Mouse (Mus musculus) heart, postnatal 0 days (tissue): Measurements from ENCODE around the gene Olfr1193. TPM values are rescaled to one million over a fixed set of nuclear protein-coding genes. Genes with fewer than 3 reads are reported as not detected.
"Not testable (repeated sequence)": the region's sequence is repeated elsewhere in the genome, so short reads cannot be mapped to it uniquely, and the experiment has no call there.

Source experiments
- ATAC-seq: fragments of 200-750 bp; cut with Nextera tagmentation; 2 replicates; pipeline ENCODE4 v1.8.0; 2017; ENCODE audit warnings: low read depth, moderate number of reproducible peaks, moderate library complexity; ENCODE audit not compliant: insufficient read depth
- DNase-seq: peaks from one replicate; pipeline ENCODE4 v3.0.0-alpha.2; 2016; ENCODE audit warnings: low spot score
- H3K27ac ChIP-seq: fragments of 300-500 bp; sonication (generic); 2 replicates; pipeline ENCODE4 v1.5.1; 2014; ENCODE audit warnings: low read depth, mild to moderate bottlenecking
- H3K27me3 ChIP-seq: fragments of 300-500 bp; sonication (generic); 2 replicates; pipeline ENCODE4 v1.6.1; 2014; ENCODE audit warnings: low read length, mixed read lengths; ENCODE audit not compliant: control insufficient read depth, insufficient read depth
- H3K36me3 ChIP-seq: fragments of 300-500 bp; sonication (generic); replicated peaks from 2 replicates; pipeline ENCODE4 v1.6.1; 2014; ENCODE audit warnings: low read length, mixed read lengths; ENCODE audit not compliant: control insufficient read depth, insufficient read depth
- H3K4me1 ChIP-seq: fragments of 300-500 bp; sonication (generic); 2 replicates; pipeline ENCODE4 v1.6.1; 2014; ENCODE audit warnings: antibody characterized with exemption; ENCODE audit not compliant: control insufficient read depth, insufficient read depth
- H3K4me2 ChIP-seq: fragments of 300-500 bp; sonication (generic); 2 replicates; pipeline ENCODE4 v1.6.1; 2014; ENCODE audit warnings: low read depth, mild to moderate bottlenecking, low read length, moderate library complexity
- H3K4me3 ChIP-seq: fragments of 300-500 bp; sonication (generic); 2 replicates; pipeline ENCODE4 v1.5.1; 2014; ENCODE audit warnings: low read depth, low read length
- H3K9ac ChIP-seq: fragments of 300-500 bp; sonication (generic); replicated peaks from 2 replicates; pipeline ENCODE4 v1.6.1; 2014; ENCODE audit warnings: low read depth, low read length, mixed read lengths
- H3K9me3 ChIP-seq: fragments of 300-500 bp; sonication (generic); replicated peaks from 2 replicates; pipeline ENCODE4 v1.6.1; 2016; ENCODE audit warnings: low read length; ENCODE audit not compliant: control insufficient read depth
- CTCF ChIP-seq: IDR thresholded peaks from 2 replicates; pipeline ENCODE4 v1.5.1; 2016; ENCODE audit warnings: antibody characterized with exemption, control low read depth, low read depth
- EP300 ChIP-seq: IDR thresholded peaks from 2 replicates; pipeline ENCODE4 v1.6.1; 2016; ENCODE audit warnings: antibody characterized with exemption, low read depth
- WGBS: fragments of 180-500 bp; shearing (Covaris S2); extraction: QIAGEN DNeasy Blood & Tissue Kit; methylation state at CpG from one replicate; pipeline ENCODE4 v1.1.7; 2014; 5-methylcytosine and 5-hydroxymethylcytosine counted together
- polyA plus RNA-seq: library from polyadenylated mRNA; unstranded; fragments of >200 nt; fragmentation: Nextera tagmentation; extraction: Ambion mirVana; gene quantifications from 2 replicates; pipeline ENCODE4 v1.2.1, GENCODE M21; 2015
- total RNA-seq: library from RNA; depleted of rRNA; stranded (reverse); fragments of >200 nt; gene quantifications from 2 replicates; pipeline ENCODE4 v1.2.3, GENCODE M21; 2014; ENCODE audit warnings: low replicate concordance; rRNA removed

Gene Olfr1193
- not detected in 2 replicates for total RNA-seq
- polyA plus RNA-seq, result not detected in 2 replicates

- H3K9ac ChIP-seq, H3K4me3 ChIP-seq, H3K9me3 ChIP-seq, DNase-seq, H3K4me1 ChIP-seq, H3K4me2 ChIP-seq, H3K27me3 ChIP-seq, H3K27ac ChIP-seq, ATAC-seq, H3K36me3 ChIP-seq: not testable (repeated sequence)
Measured at GRCm38 (mm10) chr2:88675328-88675727, at the start of gene Olfr1193. TSS of gene Olfr1193 (plus strand) at chr2:88675628.

GRCm38 (mm10) chr2:88640242-88640641, 35.2 kb upstream of the Olfr1193 start, which contains the start of gene Olfr1191-ps1:
TSS of gene Olfr1191-ps1 (plus strand) at chr2:88640542.
- DNase-seq, H3K4me2 ChIP-seq, H3K9ac ChIP-seq, H3K4me3 ChIP-seq, H3K36me3 ChIP-seq, ATAC-seq, H3K27ac ChIP-seq, H3K27me3 ChIP-seq, H3K9me3 ChIP-seq, H3K4me1 ChIP-seq: not testable (repeated sequence)
- WGBS, result 56% methylated on average over 1 of the region's 1 CpGs

- no peak within 1 kb of the TSS for H3K9ac ChIP-seq
- H3K27ac ChIP-seq, result no peak within 1 kb of the TSS
- ATAC-seq (no peak), DNase-seq (no peak)
- no peaks in the 10 kb centered on the region for H3K36me3 ChIP-seq
- 34% methylated on average over 1 of the region's 1 CpGs for WGBS
- H3K27me3 ChIP-seq, result no peaks in the 10 kb centered on the region
- TF ChIP-seq CTCF (no peak), EP300 (no peak)
- H3K4me3 ChIP-seq, result no peak within 1 kb of the TSS
- no peaks in the 10 kb centered on the region for H3K4me1 ChIP-seq
- no peaks in the 10 kb centered on the region for H3K9me3 ChIP-seq
- H3K4me2 ChIP-seq, result no peak within 1 kb of the TSS
Measured at GRCm38 (mm10) chr2:88648209-88648608, 27.2 kb upstream of the Olfr1193 start, which contains the start of gene Olfr1192-ps1. TSS of gene Olfr1192-ps1 (plus strand) at chr2:88648509.

- Histone ChIP-seq H3K4me3 (no peak within 1 kb of the TSS), H3K36me3 (no peaks in the 10 kb centered on the region), H3K9me3 (no peaks in the 10 kb centered on the region), H3K27me3 (no peaks in the 10 kb centered on the region), H3K27ac (no peak within 1 kb of the TSS), H3K4me1 (no peaks in the 10 kb centered on the region), H3K9ac (no peak within 1 kb of the TSS), H3K4me2 (no peak within 1 kb of the TSS)
- DNase-seq, result no peak
- TF ChIP-seq EP300, result no peak
- TF ChIP-seq CTCF, result no peak
- ATAC-seq, result no peak
Measured at GRCm38 (mm10) chr2:88689087-88689486, 13.7 kb downstream of the Olfr1193 start, which contains the start of gene Olfr1195. TSS of gene Olfr1195 (minus strand) at chr2:88689187.

GRCm38 (mm10) chr2:88704497-88704896, 29.1 kb downstream of the Olfr1193 start, which contains the start of gene Olfr1196:
TSS of gene Olfr1196 (minus strand) at chr2:88704597.
- Histone ChIP-seq H3K27ac (no peak within 1 kb of the TSS), H3K9ac (no peak within 1 kb of the TSS), H3K4me3 (no peak within 1 kb of the TSS), H3K36me3 (no peaks in the 10 kb centered on the region), H3K27me3 (no peaks in the 10 kb centered on the region), H3K9me3 (no peaks in the 10 kb centered on the region), H3K4me2 (no peak within 1 kb of the TSS), H3K4me1 (no peaks in the 10 kb centered on the region)
- DNase-seq (no peak), ATAC-seq (no peak)
- no peak for TF ChIP-seq CTCF
- TF ChIP-seq EP300, result no peak
- 69% methylated on average over 2 of the region's 2 CpGs for WGBS

Other genes with a start within 250 kb of the Olfr1193 start
- not detected in 2 replicates for gene Olfr1181, start 249.5 kb upstream of the Olfr1193 start, total RNA-seq
- not detected in 2 replicates for gene Olfr1181, start 249.5 kb upstream of the Olfr1193 start, polyA plus RNA-seq
- not detected in 2 replicates for gene Gm13757, start 226.5 kb upstream of the Olfr1193 start, total RNA-seq
- not detected in 2 replicates for gene Gm13757, start 226.5 kb upstream of the Olfr1193 start, polyA plus RNA-seq
- gene Olfr1183, start 220.8 kb upstream of the Olfr1193 start, total RNA-seq, result not detected in 2 replicates
- gene Olfr1183, start 220.8 kb upstream of the Olfr1193 start, polyA plus RNA-seq, result not detected in 2 replicates
- not detected in 2 replicates for gene Olfr1184, start 192.0 kb upstream of the Olfr1193 start, total RNA-seq
- not detected in 2 replicates for gene Olfr1184, start 192.0 kb upstream of the Olfr1193 start, polyA plus RNA-seq
- not detected in 2 replicates for gene Olfr1185-ps1, start 182.3 kb upstream of the Olfr1193 start, total RNA-seq
- gene Olfr1185-ps1, start 182.3 kb upstream of the Olfr1193 start, polyA plus RNA-seq, result not detected in 2 replicates
- gene Olfr1186, start 157.1 kb upstream of the Olfr1193 start, total RNA-seq, result not detected in 2 replicates
- not detected in 2 replicates for gene Olfr1186, start 157.1 kb upstream of the Olfr1193 start, polyA plus RNA-seq
- not detected in 2 replicates for gene Olfr1188, start 118.7 kb upstream of the Olfr1193 start, total RNA-seq
- not detected in 2 replicates for gene Olfr1188, start 118.7 kb upstream of the Olfr1193 start, polyA plus RNA-seq
- gene Olfr1189, start 89.2 kb upstream of the Olfr1193 start, total RNA-seq, result not detected in 2 replicates
- not detected in 2 replicates for gene Olfr1189, start 89.2 kb upstream of the Olfr1193 start, polyA plus RNA-seq
- gene Olfr1191-ps1, start 35.1 kb upstream of the Olfr1193 start, total RNA-seq, result not detected in 2 replicates
- gene Olfr1191-ps1, start 35.1 kb upstream of the Olfr1193 start, polyA plus RNA-seq, result not detected in 2 replicates
- gene Olfr1192-ps1, start 27.1 kb upstream of the Olfr1193 start, total RNA-seq, result not detected in 2 replicates
- not detected in 2 replicates for gene Olfr1192-ps1, start 27.1 kb upstream of the Olfr1193 start, polyA plus RNA-seq
- not detected in 2 replicates for gene Olfr1195, start 13.6 kb downstream of the Olfr1193 start, total RNA-seq
- gene Olfr1195, start 13.6 kb downstream of the Olfr1193 start, polyA plus RNA-seq, result not detected in 2 replicates
- not detected in 2 replicates for gene Olfr1196, start 29.0 kb downstream of the Olfr1193 start, total RNA-seq
- not detected in 2 replicates for gene Olfr1196, start 29.0 kb downstream of the Olfr1193 start, polyA plus RNA-seq
- gene Olfr1197, start 56.7 kb downstream of the Olfr1193 start, total RNA-seq, result not detected in 2 replicates
- gene Olfr1197, start 56.7 kb downstream of the Olfr1193 start, polyA plus RNA-seq, result not detected in 2 replicates
- gene Olfr1198, start 75.7 kb downstream of the Olfr1193 start, total RNA-seq, result not detected in 2 replicates
- gene Olfr1198, start 75.7 kb downstream of the Olfr1193 start, polyA plus RNA-seq, result not detected in 2 replicates
- not detected in 2 replicates for gene Olfr1199, start 84.8 kb downstream of the Olfr1193 start, total RNA-seq
- gene Olfr1199, start 84.8 kb downstream of the Olfr1193 start, polyA plus RNA-seq, result not detected in 2 replicates
- gene Olfr1200, start 94.9 kb downstream of the Olfr1193 start, total RNA-seq, result not detected in 2 replicates
- gene Olfr1200, start 94.9 kb downstream of the Olfr1193 start, polyA plus RNA-seq, result not detected in 2 replicates
- gene Olfr1201, start 117.4 kb downstream of the Olfr1193 start, total RNA-seq, result not detected in 2 replicates
- gene Olfr1201, start 117.4 kb downstream of the Olfr1193 start, polyA plus RNA-seq, result not detected in 2 replicates
- gene Olfr1202, start 138.9 kb downstream of the Olfr1193 start, total RNA-seq, result not detected in 2 replicates
- gene Olfr1202, start 138.9 kb downstream of the Olfr1193 start, polyA plus RNA-seq, result not detected in 2 replicates
- gene Olfr1205, start 154.1 kb downstream of the Olfr1193 start, total RNA-seq, result not detected in 2 replicates
- gene Olfr1205, start 154.1 kb downstream of the Olfr1193 start, polyA plus RNA-seq, result not detected in 2 replicates
- gene Olfr1204, start 173.7 kb downstream of the Olfr1193 start, total RNA-seq, result not detected in 2 replicates
- gene Olfr1204, start 173.7 kb downstream of the Olfr1193 start, polyA plus RNA-seq, result not detected in 2 replicates
- gene Olfr1206, start 187.6 kb downstream of the Olfr1193 start, total RNA-seq, result not detected in 2 replicates
- not detected in 2 replicates for gene Olfr1206, start 187.6 kb downstream of the Olfr1193 start, polyA plus RNA-seq
- not detected in 2 replicates for gene Olfr1208, start 226.7 kb downstream of the Olfr1193 start, total RNA-seq
- not detected in 2 replicates for gene Olfr1208, start 226.7 kb downstream of the Olfr1193 start, polyA plus RNA-seq
- gene Olfr1209, start 239.5 kb downstream of the Olfr1193 start, total RNA-seq, result not detected in 2 replicates
- gene Olfr1209, start 239.5 kb downstream of the Olfr1193 start, polyA plus RNA-seq, result not detected in 2 replicates